ENCODE assay signal across 12 mouse cellular contexts in the genomic region with DNA sequence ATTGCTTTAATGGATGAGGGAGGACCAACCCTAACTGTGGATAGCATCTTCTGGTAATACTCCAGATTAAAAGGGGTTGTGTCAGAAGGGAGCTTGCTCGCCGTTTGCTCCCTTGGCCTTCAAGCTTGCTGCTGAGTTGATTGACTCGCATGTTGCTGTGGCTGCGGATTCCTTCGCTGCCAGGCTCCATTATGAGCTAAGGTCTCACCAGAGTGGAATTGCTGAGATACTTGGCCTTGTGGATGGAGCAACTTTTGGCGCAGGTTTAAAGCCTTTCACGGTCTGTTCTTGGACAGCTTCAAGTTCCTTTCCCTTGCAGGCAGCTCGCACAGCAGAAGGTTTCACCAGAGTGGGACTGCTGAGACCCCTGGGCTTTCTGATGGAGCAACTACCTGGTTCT. TPM values are rescaled to one million over a fixed set of nuclear protein-coding genes. Genes with fewer than 3 reads are reported as not detected.
A peak's percentile ranks its signal among the peaks of the same experiment; 100 is the strongest.
DNase-seq lines count a peak whose midpoint lies in the region.
"Had no signal": no experiment of that assay in that cellular context is flagged by ENCODE, and none has a peak within 500 bp of the region (broad histone marks: within the 10 kb centered on the region; RNA-seq: fewer than 3 reads in every experiment).

No protein-coding gene starts in this region.

- peak; percentile 44 to 63 for DNase-seq in adrenal gland, adult (ENCODE audit: inconsistent age in 2 of 2, low spot score in 1 of 2)
- no peak for DNase-seq in adrenal gland, adult 8-10 months
- DNase-seq in heart, adult 11 months: peak; percentile 87
- no peak for DNase-seq in heart, postnatal 36 days
- DNase-seq in urinary bladder, postnatal 14 days (ENCODE audit: low spot score): peak; percentile 5
- DNase-seq in urinary bladder, adult 2 months (ENCODE audit: low spot score): no peak
- DNase-seq in cerebellum, adult 11-12 months: no peak
- DNase-seq: cerebellum, adult 9-11 months; forebrain, postnatal 0 days; right cerebral cortex, postnatal 14 days; spleen, adult 18-20 months; thymus, postnatal 14 days had no signal

- intact Hi-C loops in heart, postnatal 36 days (cut with DNase I): no loop called here

RNA-seq across cellular contexts. Expression of a gene that starts 54.2 kb away (rescaled TPM):
- total RNA-seq in adrenal gland, adult 8-10 months (2022): 100 to 1,000 TPM; 247 to 481 (median 339) TPM
- total RNA-seq in heart, postnatal 36 days (2021): 10 to 100 TPM; 66.8 to 78.2 TPM
- 19.0 and 20.9 TPM in 2 replicates for polyA plus RNA-seq in urinary bladder, adult 2 months (2012; rRNA removed)

Comparison
In these comparisons a context has a peak if more than half of its experiments do, and no peak if none do; other contexts are left out.
1. DNase-seq: peak in adrenal gland, adult (2 of 2), heart, adult 11 months (single experiment) and urinary bladder, postnatal 14 days (single experiment); none in adrenal gland, adult 8-10 months (single experiment), heart, postnatal 36 days (0 of 2), urinary bladder, adult 2 months (single experiment) and cerebellum, adult 11-12 months (single experiment).